Mouse (Mus musculus) thymus, postnatal 10 days (tissue): ENCODE measurements around the gene Serpina1a.
"Not testable (repeated sequence)": the region's sequence is repeated elsewhere in the genome, so short reads cannot be mapped to it uniquely, and the experiment has no call there.

ENCODE experiments used
- DNase-seq, 2 experiments: peaks; one replicate each; pipeline ENCODE4 v3.0.0; 2021; ENCODE audit warnings: low spot score in 2 of 2

Gene Serpina1a

GRCm38 (mm10) chr12:103863101-103863974, at the start of gene Serpina1a:
Gene Serpina1a (minus strand): TSS chr12:103863562.
- not testable (repeated sequence) for DNase-seq

DNA sequence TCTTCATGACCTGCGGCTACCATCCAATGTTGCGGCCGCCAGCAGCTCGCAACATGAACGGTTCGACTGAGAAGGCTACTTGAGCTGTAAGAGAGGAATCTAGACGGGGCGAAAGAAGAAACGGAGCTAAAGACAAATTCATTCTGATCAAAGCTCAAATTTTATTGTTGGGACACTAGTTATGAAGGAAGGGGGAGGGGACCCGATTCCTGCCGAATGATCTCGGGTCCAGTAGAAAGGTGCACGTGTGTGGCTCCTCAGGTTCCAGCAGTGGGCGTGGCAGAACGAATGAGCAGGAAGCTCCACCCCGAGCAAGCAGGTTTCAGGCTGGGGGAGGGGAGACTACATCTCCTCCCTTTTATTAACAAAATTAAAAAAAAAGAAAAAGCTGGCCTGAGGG, 45.8 kb upstream of the Serpina1a start:
- not testable (repeated sequence) for DNase-seq

DNA sequence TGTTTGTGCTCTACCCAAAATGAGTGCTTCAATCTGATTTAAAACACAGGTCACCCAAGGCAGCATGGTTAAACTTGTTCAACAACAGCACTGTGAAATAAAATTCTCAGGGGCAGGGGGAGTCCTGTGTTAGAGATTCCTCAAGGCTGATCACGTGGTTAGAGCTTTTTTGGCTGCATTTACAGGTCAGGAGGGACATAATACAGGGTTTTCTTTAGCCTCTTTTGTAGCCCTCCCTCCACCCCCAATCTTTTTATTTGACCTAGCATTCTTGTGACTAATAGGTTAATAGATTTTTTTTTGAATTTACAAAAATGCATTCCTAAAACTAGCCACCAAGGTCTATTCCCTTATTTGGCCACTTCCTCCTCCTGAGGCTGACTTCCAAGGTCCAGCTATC, 44.4 kb upstream of the Serpina1a start:
- not testable (repeated sequence) for DNase-seq

DNA sequence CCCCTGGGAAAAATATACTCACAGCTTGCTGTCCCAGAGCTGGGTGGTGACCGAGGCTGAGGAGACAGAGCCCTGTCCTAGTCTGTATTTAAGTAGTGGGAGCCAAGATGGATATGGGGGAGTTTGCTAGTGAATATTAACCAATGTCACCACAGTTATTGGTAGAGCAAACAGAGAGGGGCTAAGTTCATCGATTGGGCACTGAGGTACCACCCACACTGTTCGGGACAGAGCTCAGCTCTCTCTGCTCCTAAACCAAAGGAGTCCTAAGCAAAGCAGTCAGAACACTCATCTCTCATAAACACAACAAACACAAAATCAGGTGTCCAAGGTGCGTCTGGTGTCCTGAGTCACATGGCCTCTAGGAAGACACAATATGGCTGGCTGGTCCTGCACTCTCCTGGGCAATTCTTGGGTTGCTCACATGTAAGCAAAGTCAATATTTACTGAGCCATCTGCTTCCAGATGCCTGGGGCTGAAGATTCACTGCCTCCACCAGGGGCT, 41.5 kb upstream of the Serpina1a start, which contains the start of gene Serpina1c:
TSS of gene Serpina1c (minus strand) at position 51 of the 504 bp plus-strand sequence.
- DNase-seq: not testable (repeated sequence)

DNA sequence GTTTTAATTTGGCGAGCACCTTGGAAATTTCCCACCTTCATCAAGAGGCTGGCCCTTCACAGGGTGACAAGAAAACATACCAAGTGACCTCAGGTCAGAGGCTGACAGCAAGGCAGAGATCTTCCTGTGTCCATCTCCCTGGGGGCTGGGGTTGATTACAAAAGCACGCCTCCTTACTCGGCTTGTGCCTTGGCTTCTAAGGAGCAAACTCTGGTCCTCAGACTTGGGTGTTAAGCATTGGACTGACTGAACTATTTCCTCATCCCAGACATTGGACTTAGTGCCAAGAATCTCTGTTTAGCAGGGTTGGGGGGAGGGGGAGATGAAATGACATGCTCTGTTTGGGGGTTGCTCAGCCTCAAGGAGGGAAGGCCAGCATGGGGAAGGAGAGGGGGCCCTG, 38.6 kb upstream of the Serpina1a start:
- DNase-seq: not testable (repeated sequence)

DNA sequence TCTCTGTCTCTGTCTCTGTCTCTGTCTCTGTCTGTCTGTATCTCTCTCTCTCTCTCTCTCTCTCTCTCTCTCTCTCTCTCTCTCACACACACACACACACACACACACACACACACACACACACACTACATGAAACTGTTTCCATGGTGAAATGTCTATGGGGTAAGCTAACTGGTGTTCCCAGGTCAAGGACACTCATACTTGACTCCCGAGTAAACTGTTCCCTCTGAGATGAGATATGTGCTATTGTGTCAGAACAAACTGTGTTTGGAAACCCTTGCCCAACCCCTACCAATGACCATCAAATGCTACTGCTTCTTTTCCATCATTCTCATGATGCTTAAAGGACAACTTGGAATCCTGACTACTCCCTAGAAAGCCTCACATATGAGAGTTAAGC, 3.5 kb upstream of the Serpina1a start:
- DNase-seq: not testable (repeated sequence)

DNA sequence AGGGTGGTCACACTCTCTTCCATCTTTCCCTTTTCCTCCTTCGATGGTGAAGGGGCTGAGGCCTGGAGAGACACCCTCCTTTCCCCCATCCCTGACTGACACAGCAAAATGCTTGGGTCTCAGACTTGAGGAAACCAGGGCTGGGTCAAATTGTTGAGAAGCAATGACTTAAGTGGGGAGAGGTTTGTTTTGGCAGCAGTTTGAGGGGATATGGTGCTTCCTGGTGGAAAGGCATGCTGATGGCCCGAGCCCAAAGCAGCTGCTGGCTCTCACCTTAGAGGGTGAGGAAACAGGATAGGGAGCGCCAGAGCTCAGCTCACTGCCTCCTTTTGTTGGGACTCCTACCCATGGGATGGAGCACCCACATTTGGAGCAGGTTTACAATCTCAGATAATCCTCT, 2.4 kb downstream of the Serpina1a start:
- DNase-seq: no peak

GRCm38 (mm10) chr12:103860571-103860970, 2.8 kb downstream of the Serpina1a start:
- not testable (repeated sequence) for DNase-seq

DNA sequence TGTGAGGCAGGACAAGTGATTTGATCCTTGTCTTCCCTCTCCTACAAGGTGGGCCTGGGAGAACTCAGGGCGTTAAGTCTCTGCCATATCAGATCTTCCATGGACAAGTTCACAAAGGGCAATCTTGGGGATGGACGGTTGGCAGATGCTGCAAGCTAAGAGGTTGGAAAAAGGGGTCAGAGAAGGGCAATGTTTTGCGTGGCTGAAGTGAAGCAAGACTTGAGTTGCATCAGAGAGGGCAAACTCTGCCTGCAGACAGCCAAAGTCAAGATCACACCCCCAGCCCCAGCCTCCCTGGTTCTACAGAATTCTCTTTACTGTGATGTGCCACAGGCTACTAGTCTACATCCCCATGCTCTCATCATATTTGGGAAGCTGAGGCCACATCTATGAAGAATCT, 3.8 kb downstream of the Serpina1a start:
- DNase-seq: not testable (repeated sequence)

DNA sequence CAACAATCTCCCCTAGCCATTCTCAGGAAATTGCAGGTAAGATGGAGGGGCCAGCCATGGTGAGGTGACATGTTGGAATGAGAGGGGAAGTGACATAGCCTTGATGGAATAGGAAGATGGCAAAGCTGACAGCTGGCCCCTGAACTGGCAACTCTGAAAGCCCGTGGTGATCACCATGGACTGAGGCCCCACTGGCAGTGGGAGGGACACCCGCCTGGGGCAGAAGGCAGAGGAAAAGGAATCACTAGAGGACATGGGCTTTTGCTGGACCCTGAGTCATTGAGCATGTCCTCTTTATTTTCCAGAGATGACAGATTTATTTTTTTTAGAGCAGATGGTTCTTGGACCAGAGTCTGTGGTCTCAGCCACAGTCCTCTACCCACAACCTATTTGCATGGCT, 10.3 kb downstream of the Serpina1a start:
- not testable (repeated sequence) for DNase-seq

- DNase-seq: not testable (repeated sequence)
Observed at GRCm38 (mm10) chr12:103830273-103830672, 33.1 kb downstream of the Serpina1a start, which contains the start of gene Serpina1b. Gene Serpina1b (minus strand): TSS chr12:103830373.

DNA sequence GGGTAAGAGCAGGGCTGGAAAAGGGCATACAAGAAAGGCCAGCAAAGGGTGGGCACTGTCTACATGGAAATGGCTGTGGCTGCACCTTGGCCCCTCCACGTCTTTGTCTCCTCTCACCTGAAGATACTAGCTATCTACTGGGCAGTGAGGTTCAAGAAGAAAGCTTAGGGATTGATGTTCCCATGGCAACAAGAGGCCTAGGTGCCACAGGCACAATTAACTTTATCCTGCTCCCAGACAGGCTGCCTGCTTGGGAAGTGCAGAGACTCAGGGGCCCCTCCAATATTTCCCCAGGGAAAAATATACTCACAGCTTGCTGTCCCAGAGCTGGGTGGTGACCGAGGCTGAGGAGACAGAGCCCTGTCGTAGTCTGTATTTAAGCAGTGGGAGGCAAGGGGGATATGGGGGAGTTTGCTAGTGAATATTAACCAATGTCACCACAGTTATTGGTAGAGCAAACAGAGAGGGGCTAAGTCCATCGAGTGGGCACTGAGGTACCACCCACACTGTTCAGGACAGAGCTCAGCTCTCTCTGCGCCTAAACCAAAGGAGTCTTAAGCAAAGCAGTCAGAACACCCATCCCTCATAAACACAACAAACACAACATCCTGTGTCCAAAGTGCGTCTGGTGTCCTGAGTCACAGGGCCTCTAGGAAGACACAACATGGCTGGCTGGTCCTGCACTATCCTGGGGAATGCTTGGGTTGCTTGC, 35.5 kb downstream of the Serpina1a start:
- DNase-seq: not testable (repeated sequence)

- DNase-seq: not testable (repeated sequence)
Observed at GRCm38 (mm10) chr12:103823826-103824225, 39.5 kb downstream of the Serpina1a start.
